Mouse (Mus musculus) splenic B cell, adult 2 months (primary cell): ENCODE data around the gene Sost.

ENCODE experiments used
- DNase-seq: peaks from one replicate; pipeline ENCODE4 v3.0.0-alpha.2; 2011; ENCODE audit warnings: low read depth, low spot score
- H3K27me3 ChIP-seq: 2 replicates; pipeline ENCODE4 v1.6.1; 2012; ENCODE audit warnings: mild to moderate bottlenecking, low read length, moderate library complexity, mixed read lengths; ENCODE audit not compliant: control insufficient read depth, poor library complexity, insufficient read depth, severe bottlenecking
- H3K36me3 ChIP-seq: 2 replicates; pipeline ENCODE4 v1.6.1; 2012; ENCODE audit warnings: mild to moderate bottlenecking, low read length, moderate library complexity, mixed read lengths; ENCODE audit not compliant: control insufficient read depth, poor library complexity, insufficient read depth, severe bottlenecking

Gene Sost

DNA sequence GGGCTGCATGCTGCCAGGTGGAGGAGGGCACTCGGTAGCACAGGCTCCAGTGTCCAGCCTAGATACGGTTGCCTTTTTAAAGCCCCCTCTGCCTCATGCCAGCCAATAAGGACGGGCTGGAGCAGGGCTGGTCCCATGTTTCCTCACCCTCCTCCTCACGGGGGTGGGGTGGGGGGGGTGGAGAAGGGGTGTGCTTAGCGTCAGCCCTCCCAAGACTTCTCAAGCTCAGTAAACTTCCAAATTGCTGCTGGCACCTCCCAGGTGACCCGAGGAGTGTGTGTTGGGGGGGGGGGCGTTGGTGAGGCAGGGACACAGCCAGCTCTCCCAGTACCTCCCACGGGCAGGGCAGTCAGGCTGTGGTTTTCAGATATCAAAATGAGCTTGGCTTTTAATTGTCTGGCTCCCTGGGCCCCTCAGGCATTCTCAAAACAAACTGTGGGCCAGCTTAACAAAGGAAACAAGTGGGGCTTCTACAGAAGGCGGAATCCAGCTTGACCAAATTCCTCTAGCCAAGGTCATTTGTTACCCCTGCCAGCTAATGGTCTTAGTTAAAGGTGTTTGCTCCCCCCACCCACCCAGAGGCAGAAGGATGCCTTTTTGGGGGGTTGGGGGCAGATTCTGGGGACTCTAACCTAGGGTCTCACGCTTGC is at the start of gene Sost:
Sost (minus strand) TSS at position 51 of the 650 bp plus-strand sequence.
- Histone ChIP-seq H3K36me3 (0 out of 2 replicates have a peak, but pooled peaks cover 1% of the 10 kb centered on the region), H3K27me3 (no peaks in the 10 kb centered on the region)
- DNase-seq = no peak

DNA sequence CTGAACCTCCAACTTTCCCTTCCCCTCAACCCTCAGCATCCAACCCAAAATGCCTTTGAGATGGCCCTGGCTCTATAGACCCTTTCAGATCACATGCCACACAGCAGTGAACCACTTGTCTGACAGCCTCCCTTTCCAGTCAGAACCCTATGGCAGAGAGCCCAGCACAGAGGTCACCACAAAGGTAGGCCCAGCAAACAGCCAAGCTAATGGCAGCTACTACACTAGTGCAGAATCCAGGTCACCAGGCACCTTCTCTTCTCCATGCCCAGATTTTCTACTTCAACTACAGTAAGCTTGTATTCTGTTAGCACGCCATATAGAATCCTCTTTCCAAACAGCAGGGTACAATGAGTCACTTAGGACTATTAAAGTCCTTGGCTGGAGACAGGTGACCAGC is 49.3 kb upstream of the Sost start:
- no peaks in the 10 kb centered on the region for H3K36me3 ChIP-seq
- no peak for DNase-seq
- no peaks in the 10 kb centered on the region for H3K27me3 ChIP-seq

- DNase-seq = peak; percentile 26
- Histone ChIP-seq H3K27me3 (no peaks in the 10 kb centered on the region), H3K36me3 (no peaks in the 10 kb centered on the region)
Measured at GRCm38 (mm10) chr11:102015472-102015871, 48.7 kb upstream of the Sost start.

DNA sequence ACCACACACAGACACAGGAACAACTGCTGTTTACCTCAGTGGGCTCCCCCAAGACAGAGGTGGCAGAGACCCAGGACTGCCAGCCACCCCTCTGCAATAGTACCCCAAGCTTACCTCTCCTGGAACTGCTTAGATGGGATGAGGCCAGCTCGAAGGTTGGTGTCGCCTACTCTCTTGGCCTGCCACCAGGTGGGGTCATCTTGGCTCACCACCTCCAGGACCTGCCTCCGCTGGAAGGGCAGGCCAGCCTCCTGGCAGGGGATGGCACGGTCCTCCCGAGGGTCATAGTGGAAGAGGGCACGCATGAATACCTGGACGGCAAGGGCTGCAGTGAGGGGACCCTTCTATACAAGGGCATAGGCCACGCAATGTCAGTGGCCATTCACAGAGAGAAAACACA is 46.4 kb upstream of the Sost start:
- no peak for DNase-seq
- H3K36me3 ChIP-seq = no peaks in the 10 kb centered on the region
- H3K27me3 ChIP-seq = no peaks in the 10 kb centered on the region

DNA sequence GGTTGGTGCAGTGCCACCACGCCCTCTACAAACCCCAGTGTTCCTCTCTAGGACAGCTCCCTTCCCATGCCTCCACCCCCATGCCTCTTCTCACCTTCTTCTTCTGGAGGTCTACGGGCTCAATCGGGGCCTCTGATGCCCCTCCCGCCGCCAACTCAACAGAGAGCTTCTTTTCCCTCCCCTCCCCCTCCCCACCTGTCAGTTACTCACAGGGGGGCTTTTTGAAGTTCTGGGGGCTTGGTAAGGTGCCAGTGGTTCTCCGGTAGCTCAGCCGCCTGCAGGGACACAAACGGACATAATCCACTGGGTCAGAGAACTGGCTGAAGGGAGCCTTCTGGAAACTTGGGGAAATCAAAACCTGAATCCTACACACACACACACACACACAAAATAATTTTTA is 44.7 kb upstream of the Sost start:
- no peaks in the 10 kb centered on the region for H3K36me3 ChIP-seq
- no peak for DNase-seq
- no peaks in the 10 kb centered on the region for H3K27me3 ChIP-seq

GRCm38 (mm10) chr11:102010140-102010539 is 43.3 kb upstream of the Sost start:
- Histone ChIP-seq H3K36me3 (no peaks in the 10 kb centered on the region), H3K27me3 (no peaks in the 10 kb centered on the region)
- no peak for DNase-seq

DNA sequence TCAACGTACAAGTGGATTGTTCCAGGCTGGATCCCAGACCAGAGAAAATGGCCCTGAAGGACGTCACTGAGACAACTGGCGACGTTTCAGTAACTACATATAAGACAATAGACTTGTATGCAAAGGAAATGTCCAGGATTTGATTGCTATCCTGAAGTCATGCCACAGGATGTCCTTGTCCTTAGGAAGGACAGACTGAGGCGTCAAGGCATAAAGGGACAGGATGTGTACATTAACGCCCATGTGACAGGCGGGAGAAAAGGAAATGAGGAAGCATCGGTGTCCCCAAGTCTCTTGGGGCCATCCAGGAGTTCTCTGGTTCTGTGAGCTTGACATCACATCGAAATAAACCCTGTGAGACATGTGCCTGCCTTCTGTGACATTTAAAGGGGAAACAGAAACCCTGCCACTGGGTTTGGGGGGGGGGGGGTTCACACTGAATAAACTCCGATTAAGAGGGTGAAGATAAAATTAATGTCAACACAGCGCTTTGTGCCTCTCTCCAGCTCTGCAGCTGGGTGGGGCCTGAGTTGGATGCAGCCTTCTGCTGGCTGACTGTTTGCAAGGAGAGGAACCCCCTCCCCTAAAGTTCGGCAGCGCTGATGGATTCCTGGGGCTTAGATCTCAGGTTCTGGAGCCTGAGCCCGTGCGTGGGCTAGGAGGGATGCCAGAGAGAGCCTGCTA is 42.3 kb upstream of the Sost start:
- no peaks in the 10 kb centered on the region for H3K27me3 ChIP-seq
- peak; percentile 14 for DNase-seq
- H3K36me3 ChIP-seq = no peaks in the 10 kb centered on the region

GRCm38 (mm10) chr11:102008372-102008771 is 41.6 kb upstream of the Sost start:
- no peaks in the 10 kb centered on the region for H3K27me3 ChIP-seq
- no peaks in the 10 kb centered on the region for H3K36me3 ChIP-seq
- DNase-seq = no peak

- no peak for DNase-seq
- H3K36me3 ChIP-seq = no peaks in the 10 kb centered on the region
- H3K27me3 ChIP-seq = no peaks in the 10 kb centered on the region
Measured at GRCm38 (mm10) chr11:102006688-102007087, 39.9 kb upstream of the Sost start.

- no peaks in the 10 kb centered on the region for H3K36me3 ChIP-seq
- no peak for DNase-seq
Measured at GRCm38 (mm10) chr11:102006271-102006670, 39.5 kb upstream of the Sost start.

DNA sequence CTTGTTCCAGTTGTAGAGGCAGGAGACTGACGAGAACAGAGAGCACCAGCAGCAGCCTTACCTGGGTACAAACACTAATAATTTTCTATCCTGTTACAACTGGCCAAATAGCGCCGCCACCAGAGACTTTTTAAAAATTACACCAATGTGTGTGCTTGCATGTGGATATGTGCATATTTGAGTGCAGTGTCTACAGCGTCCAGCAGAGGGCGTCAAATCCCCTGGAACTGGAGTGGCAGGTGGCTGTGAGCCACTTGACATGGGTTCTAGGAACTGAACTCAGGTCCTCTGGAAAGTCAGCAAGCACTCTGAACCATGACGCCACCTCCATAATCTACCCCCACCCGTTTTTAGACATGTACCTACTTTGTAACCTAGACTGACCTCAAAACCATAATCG is 37.4 kb upstream of the Sost start:
- no peaks in the 10 kb centered on the region for H3K27me3 ChIP-seq
- no peaks in the 10 kb centered on the region for H3K36me3 ChIP-seq
- DNase-seq = no peak

More at GRCm38 (mm10) chr11:102006271-102006670, 39.5 kb upstream of the Sost start:
- no peaks in the 10 kb centered on the region for H3K27me3 ChIP-seq

DNA sequence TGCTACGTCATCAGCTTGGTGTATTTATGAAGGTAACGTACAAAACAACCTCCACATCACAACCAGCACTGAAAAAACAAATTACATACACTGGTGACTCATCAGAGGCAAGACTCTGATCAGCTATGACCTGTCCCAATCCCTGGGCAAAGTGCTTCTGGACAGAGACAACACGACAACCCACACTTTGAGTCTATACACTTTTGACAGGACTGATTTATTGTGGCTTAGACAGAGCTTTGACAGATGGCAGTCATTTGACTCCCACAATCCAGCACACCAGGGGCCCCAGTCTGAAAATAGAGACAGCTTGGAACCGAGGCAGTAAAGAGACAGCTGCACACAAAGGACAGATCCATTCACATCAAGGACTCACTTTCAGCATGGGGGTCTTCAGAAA is 32.7 kb upstream of the Sost start:
- Histone ChIP-seq H3K27me3 (no peaks in the 10 kb centered on the region), H3K36me3 (no peaks in the 10 kb centered on the region)
- DNase-seq = no peak

DNA sequence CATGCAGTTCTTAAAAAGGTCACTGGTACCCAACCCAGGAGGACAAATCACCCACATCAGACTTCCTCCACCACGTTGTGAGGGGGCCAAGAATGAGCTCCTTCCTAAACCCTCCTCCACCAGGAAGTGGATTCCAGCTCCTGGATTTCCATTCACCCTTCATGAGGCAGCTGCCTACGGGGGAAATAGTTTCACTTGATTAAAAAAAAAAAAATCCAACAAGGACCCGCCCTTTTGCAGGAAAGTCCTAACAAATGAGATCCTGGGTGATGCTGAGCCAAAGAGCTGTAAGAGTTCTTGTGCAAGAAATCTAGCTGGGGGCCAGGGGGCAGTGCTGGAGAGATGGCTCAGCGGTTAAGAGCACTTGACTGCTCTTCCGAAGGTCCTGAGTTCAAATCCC is 31.4 kb upstream of the Sost start:
- Histone ChIP-seq H3K36me3 (no peaks in the 10 kb centered on the region), H3K27me3 (no peaks in the 10 kb centered on the region)
- no peak for DNase-seq

- Histone ChIP-seq H3K36me3 (no peaks in the 10 kb centered on the region), H3K27me3 (no peaks in the 10 kb centered on the region)
- DNase-seq = no peak
Measured at GRCm38 (mm10) chr11:101995938-101996337, 29.1 kb upstream of the Sost start.

GRCm38 (mm10) chr11:101994100-101994499 is 27.3 kb upstream of the Sost start:
- Histone ChIP-seq H3K36me3 (no peaks in the 10 kb centered on the region), H3K27me3 (no peaks in the 10 kb centered on the region)
- DNase-seq = no peak

- DNase-seq = no peak
- Histone ChIP-seq H3K36me3 (no peaks in the 10 kb centered on the region), H3K27me3 (no peaks in the 10 kb centered on the region)
Measured at GRCm38 (mm10) chr11:101992411-101992810, 25.6 kb upstream of the Sost start.
